Mouse (Mus musculus) embryo, embryonic 11 days (tissue): ENCODE data around the gene Smad6.

Source experiments
- DNase-seq: peaks from one replicate; pipeline ENCODE4 v3.0.0-alpha.2; 2015

The Smad6 gene

GRCm38 (mm10) chr9:64021853-64022561 lies at the start of gene Smad6:
Gene Smad6, minus strand, starts transcription at chr9:64022059.
- peak; percentile 98 for DNase-seq

- DNase-seq, result no peak
These were observed 48.8 kb upstream of the Smad6 start for GRCm38 (mm10) chr9:64070674-64071073.

GRCm38 (mm10) chr9:64069131-64069530 lies 47.3 kb upstream of the Smad6 start:
- no peak for DNase-seq

GRCm38 (mm10) chr9:64068571-64068970 lies 46.7 kb upstream of the Smad6 start:
- no peak for DNase-seq

- DNase-seq, result no peak
These were observed 45.9 kb upstream of the Smad6 start for GRCm38 (mm10) chr9:64067787-64068186.

GRCm38 (mm10) chr9:64060033-64060539 lies 38.2 kb upstream of the Smad6 start:
- DNase-seq, result peak; percentile 77

DNA sequence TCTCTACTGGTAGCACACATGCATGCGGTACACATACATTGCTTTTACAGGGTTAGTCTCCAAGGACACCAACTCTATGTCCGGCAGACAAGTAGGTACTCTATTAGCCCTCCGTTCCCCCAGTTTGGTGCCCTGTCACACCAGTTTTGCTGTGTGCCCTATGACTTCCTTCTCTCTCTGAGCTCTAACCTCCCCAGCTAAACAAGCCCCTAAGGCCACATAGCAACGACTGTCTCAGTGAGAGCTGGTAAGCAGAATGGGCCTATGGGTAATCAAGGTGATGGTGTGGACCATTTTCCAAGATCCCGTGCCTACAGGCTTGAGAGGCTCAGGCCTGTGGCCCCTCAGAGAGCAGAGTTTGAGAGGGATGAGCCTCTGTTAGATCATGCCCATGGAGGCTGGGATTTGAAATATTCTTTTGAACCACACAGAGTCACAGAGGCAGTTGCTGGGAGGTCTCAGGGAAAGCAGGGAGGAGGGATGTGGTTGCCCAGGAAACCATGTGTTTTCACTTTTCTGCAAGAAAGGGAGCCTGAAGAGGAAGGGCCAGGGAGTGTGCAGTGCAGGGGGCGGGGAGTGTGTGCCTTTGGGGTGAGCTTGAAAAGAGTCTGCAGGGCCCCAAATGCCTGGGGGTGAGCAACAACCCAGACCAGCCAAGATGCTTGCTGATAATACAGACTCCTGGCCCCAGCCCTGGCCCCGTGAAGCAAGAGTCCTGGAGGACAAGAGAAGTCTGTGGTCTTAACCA lies 36.2 kb upstream of the Smad6 start:
- peak; percentile 84 for DNase-seq

GRCm38 (mm10) chr9:64055162-64055561 lies 33.3 kb upstream of the Smad6 start:
- no peak for DNase-seq

DNA sequence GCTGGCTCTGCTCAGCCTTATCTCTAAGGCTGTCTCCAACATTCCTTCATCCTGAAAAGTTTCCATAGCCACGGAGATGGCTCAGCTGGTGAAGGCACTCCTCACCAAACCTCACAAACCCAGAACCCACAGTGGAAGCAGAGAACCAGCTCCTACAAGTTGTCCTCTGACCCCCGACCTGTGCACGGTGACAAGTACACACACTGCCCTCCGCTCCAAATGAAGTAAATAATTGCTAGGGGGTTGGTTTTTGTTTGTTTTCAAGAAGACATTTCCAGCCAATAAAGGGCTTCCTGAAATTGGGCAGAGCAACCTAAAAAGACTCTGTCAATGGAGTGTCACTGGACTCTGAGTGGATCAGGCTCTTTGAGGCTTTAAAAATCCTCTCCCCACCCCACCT lies 31.9 kb upstream of the Smad6 start:
- no peak for DNase-seq

DNA sequence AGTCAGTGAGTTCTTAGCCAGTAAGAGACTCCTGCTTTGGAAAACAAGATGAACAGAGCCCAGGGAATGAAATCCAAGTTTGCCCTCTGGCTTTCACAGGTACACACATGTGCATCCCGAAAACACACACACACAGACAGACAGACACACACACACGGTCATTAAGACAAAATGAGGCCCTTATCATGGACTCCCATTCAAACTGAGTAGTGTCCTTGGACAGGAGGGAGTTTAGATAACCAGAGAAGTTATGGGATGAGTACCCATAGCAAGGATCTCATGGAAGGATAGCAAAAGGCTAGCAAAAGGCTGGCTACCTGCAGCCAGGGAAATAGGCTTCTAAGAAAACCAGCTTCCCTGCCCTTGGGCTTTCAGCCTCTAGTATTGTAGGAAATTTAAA lies 29.4 kb upstream of the Smad6 start:
- DNase-seq, result no peak

DNA sequence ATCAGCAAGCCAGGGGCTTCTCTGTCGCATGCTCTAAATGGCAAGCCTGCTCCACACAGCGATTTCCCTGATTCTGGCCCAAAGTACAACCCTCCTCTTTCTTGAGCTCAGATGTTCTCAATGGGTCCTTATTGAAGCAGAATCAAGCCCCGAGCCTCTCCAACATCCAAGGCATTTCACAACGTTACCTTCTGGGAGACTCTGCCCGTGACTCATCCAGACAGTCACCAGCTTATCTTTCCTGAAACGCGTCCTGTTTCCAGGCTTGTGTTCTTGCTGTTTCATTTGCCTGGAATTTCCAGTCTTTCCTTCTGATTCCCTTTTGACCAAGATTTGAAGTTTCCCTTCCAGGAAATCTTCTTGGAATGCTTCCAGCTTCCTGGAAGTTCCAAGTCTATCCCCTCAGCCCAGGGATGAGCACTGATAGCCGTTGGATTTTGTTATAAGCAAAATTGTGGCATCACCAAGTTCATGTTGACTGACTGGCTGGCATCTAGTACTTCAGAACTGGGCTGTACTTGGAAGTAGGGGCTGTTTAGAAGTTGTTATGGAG lies 28.7 kb upstream of the Smad6 start:
- DNase-seq, result no peak

GRCm38 (mm10) chr9:64049471-64050380 lies 27.9 kb upstream of the Smad6 start:
- DNase-seq, result peak; percentile 90

- DNase-seq, result peak; percentile 65
These were observed 23.4 kb upstream of the Smad6 start for GRCm38 (mm10) chr9:64045117-64045890.

DNA sequence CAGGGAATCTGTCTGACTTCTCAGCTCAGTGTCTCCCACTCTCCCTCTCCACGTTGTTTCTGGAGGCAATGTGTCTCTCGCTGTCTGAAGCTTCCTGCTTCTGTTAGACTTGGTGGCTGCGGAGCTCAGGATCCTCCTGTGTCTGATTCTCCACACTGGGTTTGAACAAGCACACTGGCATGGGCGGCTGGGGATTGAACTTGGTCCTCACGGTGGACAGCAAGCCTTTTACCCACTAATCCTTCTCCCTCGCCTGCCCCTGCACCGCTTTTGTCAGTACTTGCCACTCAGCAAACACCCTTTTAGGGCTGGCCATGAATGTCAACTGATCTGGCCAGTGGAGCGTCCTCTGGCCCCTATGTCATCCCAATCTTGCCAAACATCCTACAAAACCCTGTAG lies 22.5 kb upstream of the Smad6 start:
- DNase-seq, result no peak

DNA sequence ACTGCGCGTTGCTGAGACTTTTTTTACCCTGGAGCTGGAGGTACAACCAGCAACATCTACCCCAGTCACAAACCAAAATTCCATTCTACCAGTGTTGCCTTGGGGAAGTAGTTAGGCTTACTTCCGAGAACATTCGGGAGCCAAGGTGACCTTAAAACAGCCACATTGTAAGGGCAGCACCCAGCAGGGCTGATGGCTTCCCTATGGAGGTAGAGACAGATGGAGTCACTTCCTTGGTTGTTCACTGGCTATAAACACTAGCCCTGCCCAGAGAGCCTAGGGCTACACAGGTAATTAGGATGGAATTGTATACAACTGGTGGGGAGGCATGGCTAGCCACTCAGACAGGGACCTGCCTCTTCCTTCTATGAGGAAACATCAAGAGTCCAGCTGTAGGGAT lies 21.1 kb upstream of the Smad6 start:
- DNase-seq, result no peak

- DNase-seq, result no peak
These were observed 20.4 kb upstream of the Smad6 start for GRCm38 (mm10) chr9:64042216-64042615.

DNA sequence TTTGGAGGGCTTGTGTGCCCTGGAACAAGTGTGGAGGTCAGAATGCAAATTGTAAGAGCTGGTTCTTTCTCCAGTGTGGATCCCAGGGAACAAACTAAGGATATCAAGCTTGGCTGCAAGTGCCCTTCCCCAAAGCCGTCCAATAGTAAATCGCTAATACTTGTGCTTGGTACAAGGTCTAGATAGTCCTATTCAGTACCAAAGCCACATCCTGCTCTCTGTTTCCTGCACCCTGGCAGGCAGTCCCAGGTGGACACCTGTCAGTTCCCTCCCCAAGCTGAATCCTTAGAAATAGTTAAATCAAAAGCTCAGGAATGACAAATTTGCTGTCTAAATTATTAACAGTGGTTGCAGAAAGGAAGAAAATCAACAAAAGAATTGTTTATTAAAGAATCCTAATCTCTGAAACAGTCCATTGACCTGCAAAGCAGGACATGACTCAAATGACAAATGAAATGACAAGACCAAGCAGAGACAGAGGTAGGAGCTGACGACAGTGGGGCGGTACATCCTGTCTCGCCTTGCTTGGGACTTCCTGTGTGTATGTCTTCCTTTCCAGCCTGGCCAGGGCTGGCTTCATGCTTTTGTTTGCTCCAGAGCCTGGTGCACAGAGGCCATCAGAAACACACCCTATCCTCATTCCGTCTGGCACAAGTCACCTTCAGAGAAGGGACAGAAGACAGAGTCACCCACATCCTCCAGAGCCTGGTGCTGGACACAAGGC lies 8.2 kb upstream of the Smad6 start:
- DNase-seq, result no peak

- peak; percentile 72 for DNase-seq
These were observed 3.7 kb upstream of the Smad6 start for GRCm38 (mm10) chr9:64025565-64025964.

- DNase-seq, result no peak
These were observed 3.1 kb upstream of the Smad6 start for GRCm38 (mm10) chr9:64024976-64025375.

DNA sequence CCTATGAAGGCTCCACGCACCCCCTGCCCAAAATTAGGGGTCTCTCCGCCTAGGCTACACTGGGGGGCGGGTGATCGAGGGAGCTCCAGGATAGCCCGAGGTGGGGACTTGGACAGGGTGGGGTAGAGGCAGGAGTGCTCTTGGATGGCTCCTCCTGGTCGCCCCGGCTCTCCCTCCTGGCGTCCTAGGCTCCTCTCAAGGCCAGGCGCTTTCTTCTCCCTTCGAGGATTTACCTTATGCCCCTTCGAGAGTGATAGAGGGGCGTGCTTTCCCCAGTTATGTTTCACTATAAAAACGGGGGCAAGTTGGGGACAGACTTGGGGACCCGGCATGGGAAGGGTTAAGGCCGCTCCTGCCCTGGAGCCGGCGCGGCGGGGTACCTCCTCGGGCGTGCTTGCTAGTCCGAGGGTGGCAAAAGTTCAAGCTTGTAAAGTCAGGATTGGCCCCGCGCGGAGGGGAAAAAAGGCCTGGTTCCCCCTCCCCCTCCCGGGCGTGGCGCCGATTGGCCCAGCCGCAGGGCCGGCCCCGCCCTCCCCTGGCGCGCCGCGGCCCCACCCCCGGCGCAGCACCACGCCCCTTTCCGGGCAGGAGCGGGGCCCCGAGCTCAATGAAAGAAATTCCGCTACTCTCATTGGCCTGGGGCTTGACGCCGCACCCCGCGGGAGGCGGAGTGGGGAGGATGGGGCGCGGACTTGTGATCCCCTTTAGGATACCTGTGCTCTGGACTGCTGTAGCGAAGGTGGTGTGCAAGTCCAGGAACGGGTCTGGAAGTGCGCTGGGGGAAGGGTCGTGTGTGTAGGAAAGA lies 905 bp upstream of the Smad6 start:
- peak; percentile 100 for DNase-seq
